Comparison of ENCODE assay signal across 7 mouse cellular contexts in the genomic region with DNA sequence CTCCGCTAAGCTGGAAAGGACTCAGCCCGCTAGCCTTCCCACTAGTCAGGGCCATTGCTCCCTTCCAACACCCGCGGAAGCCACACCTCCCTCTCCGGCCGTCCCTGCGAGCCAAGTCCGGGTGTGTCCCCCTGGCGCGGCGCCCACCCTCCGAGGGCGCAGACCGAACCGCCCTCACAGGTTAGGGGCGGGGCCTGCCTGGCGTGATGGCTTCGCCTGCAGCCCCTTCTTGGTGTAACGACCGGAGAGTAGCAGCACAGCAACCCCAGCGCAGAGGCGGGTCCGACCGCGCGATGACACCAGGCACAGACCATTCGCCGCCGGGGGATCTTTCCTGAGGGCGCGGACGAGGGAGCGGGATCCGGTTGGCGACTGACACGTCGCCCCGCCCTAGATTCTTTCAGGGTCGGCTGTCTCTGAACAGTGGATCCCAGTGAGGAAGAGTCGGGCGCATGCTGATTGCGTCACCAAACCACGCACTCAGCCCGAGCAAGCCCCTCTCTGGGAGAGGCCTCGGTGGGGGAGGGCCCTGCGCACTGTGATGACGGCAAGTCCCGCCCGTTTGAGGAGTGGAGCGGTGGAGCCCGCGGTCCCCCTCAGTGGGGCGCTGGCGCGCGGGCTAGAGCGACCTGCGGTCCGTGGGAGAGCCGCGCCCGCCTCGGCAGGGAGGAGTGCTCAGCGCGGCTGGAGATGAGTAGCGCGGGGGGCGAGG. TPM values are rescaled to one million over a fixed set of nuclear protein-coding genes. Genes with fewer than 3 reads are reported as not detected.
DNase-seq lines count a peak whose midpoint lies in the region; ATAC-seq lines count a peak whose summit lies in the region.

A gene (plus strand): TSS at position 544 of the 712 bp plus-strand sequence.

- no peaks in the 10 kb centered on the region for H3K27me3 ChIP-seq in embryonic facial prominence, embryonic 12.5 days
- H3K27me3 ChIP-seq in limb, embryonic 11.5 days (ENCODE audit: control insufficient read depth, insufficient read depth, low read length), result no peaks in the 10 kb centered on the region
- H3K27me3 ChIP-seq in midbrain, embryonic 14.5 days (ENCODE audit: control insufficient read depth, insufficient read depth, low read length), result no peaks in the 10 kb centered on the region

- H3K9me3 ChIP-seq in embryonic facial prominence, embryonic 12.5 days, result no peaks in the 10 kb centered on the region
- H3K9me3 ChIP-seq in limb, embryonic 11.5 days (ENCODE audit: control insufficient read depth, low read length), result no peaks in the 10 kb centered on the region
- H3K9me3 ChIP-seq in midbrain, embryonic 14.5 days (ENCODE audit: control insufficient read depth, low read length), result no peaks in the 10 kb centered on the region

- H3K36me3 ChIP-seq in embryonic facial prominence, embryonic 12.5 days, result no peaks in the 10 kb centered on the region
- H3K36me3 ChIP-seq in limb, embryonic 11.5 days (ENCODE audit: control insufficient read depth, insufficient read depth, low read length), result no peaks in the 10 kb centered on the region
- H3K36me3 ChIP-seq in midbrain, embryonic 14.5 days (ENCODE audit: control insufficient read depth, insufficient read depth, low read length), result no peaks in the 10 kb centered on the region

- H3K4me1 ChIP-seq in embryonic facial prominence, embryonic 12.5 days, result no peaks in the 10 kb centered on the region; the same call in 1 of the 2 replicates
- 0 out of 2 replicates have a peak, but pooled peaks cover 2% of the 10 kb centered on the region for H3K4me1 ChIP-seq in limb, embryonic 11.5 days (ENCODE audit: control insufficient read depth, insufficient read depth, low read length)
- H3K4me1 ChIP-seq in midbrain, embryonic 14.5 days (ENCODE audit: control insufficient read depth, insufficient read depth, low read length), result peaks cover 5% of the 10 kb centered on the region

- peak within 1 kb of the TSS; percentile 98 for H3K4me2 ChIP-seq in embryonic facial prominence, embryonic 12.5 days (replicated peaks)
- H3K4me2 ChIP-seq in limb, embryonic 11.5 days (ENCODE audit: low read depth, severe bottlenecking), result peak within 1 kb of the TSS; percentile 97
- H3K4me2 ChIP-seq in midbrain, embryonic 14.5 days (ENCODE audit: low read length), result peak within 1 kb of the TSS; percentile 96

- peak within 1 kb of the TSS; percentile 93 for H3K27ac ChIP-seq in embryonic facial prominence, embryonic 12.5 days
- H3K27ac ChIP-seq in limb, embryonic 11.5 days (replicated peaks; ENCODE audit: low read depth, low read length), result peak within 1 kb of the TSS; percentile 86
- peak within 1 kb of the TSS; percentile 98 for H3K27ac ChIP-seq in midbrain, embryonic 14.5 days (replicated peaks; ENCODE audit: low read depth, low read length)

- H3K9ac ChIP-seq in embryonic facial prominence, embryonic 12.5 days, result peak within 1 kb of the TSS; percentile 95
- peak within 1 kb of the TSS; percentile 75 for H3K9ac ChIP-seq in limb, embryonic 11.5 days (ENCODE audit: low read length)
- H3K9ac ChIP-seq in midbrain, embryonic 14.5 days (replicated peaks; ENCODE audit: low read length), result peak within 1 kb of the TSS; percentile 94

- H3K4me3 ChIP-seq in embryonic facial prominence, embryonic 12.5 days, result peak within 1 kb of the TSS; percentile 91
- H3K4me3 ChIP-seq in limb, embryonic 11.5 days (ENCODE audit: low read depth, low read length), result peak within 1 kb of the TSS; percentile 91
- H3K4me3 ChIP-seq in midbrain, embryonic 14.5 days (replicated peaks; ENCODE audit: low read depth, low read length), result peak within 1 kb of the TSS; percentile 97

- peak; percentile 100 for DNase-seq in adrenal gland, postnatal 25 days
- peak; percentile 100 for DNase-seq in heart, adult 11 months
- peak; percentile 99 for DNase-seq in kidney, adult 18-20 months
- peak; percentile 100 for DNase-seq in limb, embryonic 11.5 days (ENCODE audit: low spot score)
- DNase-seq in midbrain, embryonic 14.5 days, result peak; percentile 100
- peak; percentile 99 for DNase-seq in spleen, adult 18-20 months

- ATAC-seq in embryonic facial prominence, embryonic 12.5 days (ENCODE audit: insufficient number of reproducible peaks, insufficient read depth, low FRiP score, low TSS enrichment), result peak; percentile 99
- ATAC-seq in limb, embryonic 11.5 days (ENCODE audit: insufficient number of reproducible peaks, low FRiP score, low TSS enrichment, low read depth), result peak; percentile 98
- ATAC-seq in midbrain, embryonic 14.5 days (ENCODE audit: low FRiP score, low TSS enrichment), result peak; percentile 97

- under 1% methylated on average over 68 of the region's 68 CpGs for WGBS in embryonic facial prominence, embryonic 12.5 days
- under 1% methylated on average over 67 of the region's 68 CpGs for WGBS in limb, embryonic 11.5 days
- WGBS in midbrain, embryonic 14.5 days, result under 1% methylated on average over 67 of the region's 68 CpGs

RNA-seq across cellular contexts. Expression of the gene that starts here (rescaled TPM):
- total RNA-seq in adrenal gland, postnatal 25 days (2021), result 60.9 and 71.7 TPM in 2 replicates
- 21.3 and 22.3 TPM in 2 replicates for polyA plus RNA-seq in embryonic facial prominence, embryonic 12.5 days (2016; fragmentation: Nextera tagmentation; extraction: Ambion mirVana)
- polyA plus RNA-seq in limb, embryonic 11.5 days (2014; fragmentation: Nextera tagmentation; extraction: Ambion mirVana), result 18.7 and 21.1 TPM in 2 replicates
- 13.3 and 18.5 TPM in 2 replicates for polyA plus RNA-seq in midbrain, embryonic 14.5 days (2014; fragmentation: Nextera tagmentation; extraction: Ambion mirVana)

Comparison
In these comparisons a context has a peak if more than half of its experiments do, and no peak if none do; other contexts are left out.
1. Peak in every context shown above with its lines: DNase-seq, ATAC-seq, H3K4me3 ChIP-seq and H3K27ac ChIP-seq.